14 mouse cellular contexts compared by ENCODE assay signal in the genomic region with DNA sequence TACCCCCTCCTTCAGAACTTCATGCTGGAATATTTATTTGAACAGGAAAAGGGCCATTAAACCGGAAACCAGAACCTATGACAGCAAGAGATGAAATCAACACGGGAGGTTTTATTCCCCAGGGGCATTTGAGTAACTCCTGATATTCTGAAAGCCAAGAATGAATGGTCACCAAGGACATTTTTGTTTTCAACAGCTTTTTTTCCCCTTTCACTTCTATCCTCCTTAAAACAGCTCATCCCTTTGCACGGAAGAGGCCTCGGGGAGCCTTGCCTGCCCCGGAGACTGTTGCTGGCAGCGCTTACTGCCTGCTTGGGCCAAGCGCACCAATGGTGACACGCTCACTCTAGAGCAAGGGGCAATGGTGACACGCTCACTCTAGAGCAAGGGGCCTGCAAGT. TPM values are rescaled to one million over a fixed set of nuclear protein-coding genes. Genes with fewer than 3 reads are reported as not detected.
DNase-seq lines count a peak whose midpoint lies in the region; ATAC-seq and TF ChIP-seq lines count a peak whose summit lies in the region.
"Had no signal": no experiment of that assay in that cellular context is flagged by ENCODE, and none has a peak within 500 bp of the region (broad histone marks: within the 10 kb centered on the region; RNA-seq: fewer than 3 reads in every experiment).

No protein-coding gene starts in this region.

- WGBS in lung, embryonic 15.5 days = 45% methylated on average over 9 of the region's 9 CpGs
- WGBS in heart, embryonic 16.5 days = 65% methylated on average over 9 of the region's 9 CpGs

- H3K9me3 ChIP-seq in lung, embryonic 15.5 days = no peaks in the 10 kb centered on the region
- no peaks in the 10 kb centered on the region for H3K9me3 ChIP-seq in heart, embryonic 16.5 days (replicated peaks; ENCODE audit: control insufficient read depth, low read length)
- H3K9me3 ChIP-seq: embryonic facial prominence, embryonic 15.5 days; forebrain, embryonic 13.5 days; hindbrain, embryonic 13.5 days; limb, embryonic 15.5 days; neural tube, embryonic 13.5 days had no signal

- intact Hi-C loops in gastrocnemius, adult 2 months (cut with DNase I) = no loop called here
- intact Hi-C loops in gastrocnemius, postnatal 36 days (cut with DNase I) = no loop called here

- 0 out of 2 replicates have a peak, but pooled peaks cover 7% of the 10 kb centered on the region for H3K4me1 ChIP-seq in lung, embryonic 15.5 days
- H3K4me1 ChIP-seq in heart, embryonic 16.5 days (ENCODE audit: control insufficient read depth, insufficient read depth, low read length) = 0 out of 2 replicates have a peak, but pooled peaks cover 2% of the 10 kb centered on the region
- H3K4me1 ChIP-seq: neural tube, embryonic 13.5 days had no signal

- H3K4me3 ChIP-seq in gastrocnemius, adult 2 months = no peak overlapping the region
- no peak overlapping the region for H3K4me3 ChIP-seq in lung, embryonic 15.5 days
- H3K4me3 ChIP-seq in heart, embryonic 16.5 days (ENCODE audit: low read length) = no peak overlapping the region
- H3K4me3 ChIP-seq: embryonic facial prominence, embryonic 15.5 days; forebrain, embryonic 13.5 days; hindbrain, embryonic 13.5 days; limb, embryonic 15.5 days; neural tube, embryonic 13.5 days had no signal

- no peaks in the 10 kb centered on the region for H3K36me3 ChIP-seq in lung, embryonic 15.5 days
- no peaks in the 10 kb centered on the region for H3K36me3 ChIP-seq in heart, embryonic 16.5 days (ENCODE audit: control insufficient read depth, insufficient read depth)
- H3K36me3 ChIP-seq: embryonic facial prominence, embryonic 15.5 days; hindbrain, embryonic 13.5 days; limb, embryonic 15.5 days; neural tube, embryonic 13.5 days had no signal

- DNase-seq in gastrocnemius, adult 2 months = peak; percentile 72
- no peak for DNase-seq in gastrocnemius, postnatal 36 days
- no peak for DNase-seq in lung, postnatal 14 days
- peak; percentile 90 for DNase-seq in adipocyte (ENCODE audit: low spot score)
- DNase-seq in layer of hippocampus, adult 9-11 months = no peak
- DNase-seq: cerebellum, adult 9-10 months had no signal

- H3K4me2 ChIP-seq in lung, embryonic 15.5 days = no peak overlapping the region
- H3K4me2 ChIP-seq in heart, embryonic 16.5 days (ENCODE audit: low read depth, low read length) = no peak overlapping the region
- H3K4me2 ChIP-seq: embryonic facial prominence, embryonic 15.5 days; forebrain, embryonic 13.5 days; hindbrain, embryonic 13.5 days; limb, embryonic 15.5 days; neural tube, embryonic 13.5 days had no signal

- H3K9ac ChIP-seq in lung, embryonic 15.5 days = no peak overlapping the region
- no peak overlapping the region for H3K9ac ChIP-seq in heart, embryonic 16.5 days (ENCODE audit: low read length)
- H3K9ac ChIP-seq: embryonic facial prominence, embryonic 15.5 days; forebrain, embryonic 13.5 days; hindbrain, embryonic 13.5 days; limb, embryonic 15.5 days; neural tube, embryonic 13.5 days had no signal

- peak overlapping the region; percentile 48 for H3K27ac ChIP-seq in gastrocnemius, adult 2 months
- H3K27ac ChIP-seq in lung, embryonic 15.5 days = no peak overlapping the region
- H3K27ac ChIP-seq in heart, embryonic 16.5 days (ENCODE audit: low read length) = peak overlapping the region; percentile 13; the same call in 1 of the 2 replicates
- H3K27ac ChIP-seq: embryonic facial prominence, embryonic 15.5 days; forebrain, embryonic 13.5 days; hindbrain, embryonic 13.5 days; limb, embryonic 15.5 days; neural tube, embryonic 13.5 days had no signal

- no peak for TF ChIP-seq CTCF in gastrocnemius, adult 2 months (IDR thresholded peaks at IDR 0.05)

- no peaks in the 10 kb centered on the region for H3K27me3 ChIP-seq in lung, embryonic 15.5 days
- no peaks in the 10 kb centered on the region for H3K27me3 ChIP-seq in heart, embryonic 16.5 days (ENCODE audit: control insufficient read depth, insufficient read depth, low read length)
- H3K27me3 ChIP-seq: embryonic facial prominence, embryonic 15.5 days; forebrain, embryonic 13.5 days; hindbrain, embryonic 13.5 days; limb, embryonic 15.5 days; neural tube, embryonic 13.5 days had no signal

- 0 out of 2 replicates have a peak, but pooled peaks have one; percentile 23 for ATAC-seq in lung, embryonic 15.5 days (ENCODE audit: borderline replicate concordance, extremely low read depth, low FRiP score, low TSS enrichment)
- no peak for ATAC-seq in heart, embryonic 16.5 days (replicated peaks; ENCODE audit: extremely low read depth, insufficient read depth, low FRiP score)
- no peak for ATAC-seq in inflammation-experienced regulatory T-cells, adult 6 months
- ATAC-seq: forebrain, embryonic 13.5 days had no signal

RNA-seq across cellular contexts. Expression of gene Snrpd3, which starts 40.3 kb away (rescaled TPM):
- 10 to 100 TPM; 65.9 to 91.4 TPM for total RNA-seq in gastrocnemius, adult 2 months (2021)
- 10 to 100 TPM; 62.0 to 74.5 TPM for total RNA-seq in gastrocnemius, postnatal 36 days (2021)
- 142 and 158 TPM in 2 replicates for polyA plus RNA-seq in lung, embryonic 15.5 days (2015; fragmentation: Nextera tagmentation; extraction: Ambion mirVana)
- polyA plus RNA-seq in heart, embryonic 16.5 days (2015; fragmentation: Nextera tagmentation; extraction: Ambion mirVana) = 90.4 and 90.5 TPM in 2 replicates
- polyA plus RNA-seq in inflammation-experienced regulatory T-cells, adult 6 months (2017; shearing (Covaris generic)) = 100 to 1,000 TPM; 134 to 236 (median 208) TPM

RNA-seq across cellular contexts. Expression of gene Gucd1, which starts 40.7 kb away (rescaled TPM):
- total RNA-seq in gastrocnemius, adult 2 months (2021) = 10 to 100 TPM; 48.2 to 78.7 TPM
- total RNA-seq in gastrocnemius, postnatal 36 days (2021) = 10 to 100 TPM; 55.5 to 71.5 TPM
- 23.6 and 24.5 TPM in 2 replicates for polyA plus RNA-seq in lung, embryonic 15.5 days (2015; fragmentation: Nextera tagmentation; extraction: Ambion mirVana)
- polyA plus RNA-seq in heart, embryonic 16.5 days (2015; fragmentation: Nextera tagmentation; extraction: Ambion mirVana) = 26.9 and 28.5 TPM in 2 replicates
- polyA plus RNA-seq in inflammation-experienced regulatory T-cells, adult 6 months (2017; shearing (Covaris generic)) = 10 to 100 TPM; 14.3 to 18.4 (median 17.1) TPM

Comparison
In these comparisons a context has a peak if more than half of its experiments do, and no peak if none do; other contexts are left out.
1. DNase-seq: peak in gastrocnemius, adult 2 months (single experiment) and adipocyte (single experiment); none in gastrocnemius, postnatal 36 days (0 of 2), lung, postnatal 14 days (single experiment) and layer of hippocampus, adult 9-11 months (single experiment).